ENCODE assay signal across 22 mouse cellular contexts in the genomic region with DNA sequence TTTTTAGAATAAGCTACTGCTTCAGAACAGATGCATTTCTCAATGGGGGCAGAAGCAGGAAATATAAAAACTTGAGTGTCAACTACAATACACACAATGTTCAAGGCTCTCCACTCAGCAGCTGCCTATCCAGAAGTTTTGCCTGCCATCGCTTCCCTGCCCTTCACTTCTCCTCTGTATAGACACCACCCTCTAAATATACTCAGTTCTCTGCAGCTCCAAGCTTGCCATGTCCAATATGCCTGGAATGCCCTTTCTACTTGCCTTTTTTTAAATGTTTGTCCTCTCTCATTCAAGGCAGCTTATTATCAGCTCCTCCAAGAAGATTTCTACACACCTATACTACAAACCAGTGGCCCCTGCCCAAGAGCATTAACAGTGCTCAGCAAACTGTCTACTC. TPM values are rescaled to one million over a fixed set of nuclear protein-coding genes. Genes with fewer than 3 reads are reported as not detected.
DNase-seq lines count a peak whose midpoint lies in the region; ATAC-seq lines count a peak whose summit lies in the region.
"Had no signal": no experiment of that assay in that cellular context is flagged by ENCODE, and none has a peak within 500 bp of the region (broad histone marks: within the 10 kb centered on the region; RNA-seq: fewer than 3 reads in every experiment).

No protein-coding gene starts in this region.

- H3K4me1 ChIP-seq in heart, embryonic 11.5 days (ENCODE audit: control insufficient read depth, insufficient read depth, low read length), result no peaks in the 10 kb centered on the region
- peaks cover 9% of the 10 kb centered on the region; the same call in 1 of the 2 replicates for H3K4me1 ChIP-seq in heart, embryonic 15.5 days (replicated peaks)
- H3K4me1 ChIP-seq: embryonic facial prominence, embryonic 10.5 days; forebrain, embryonic 13.5 days; hindbrain, embryonic 10.5 days; intestine, embryonic 15.5 days had no signal

- H3K27me3 ChIP-seq in heart, embryonic 11.5 days (ENCODE audit: control insufficient read depth, insufficient read depth, low read length), result no peaks in the 10 kb centered on the region
- no peaks in the 10 kb centered on the region for H3K27me3 ChIP-seq in heart, embryonic 15.5 days
- H3K27me3 ChIP-seq: forebrain, embryonic 13.5 days; intestine, embryonic 15.5 days had no signal

- 63% methylated on average over 1 of the region's 1 CpGs for WGBS in heart, embryonic 11.5 days (ENCODE audit: insufficient replicate concordance)
- 74% methylated on average over 1 of the region's 1 CpGs for WGBS in heart, embryonic 15.5 days

- 0 out of 2 replicates have a peak overlapping the region, but pooled peaks have one; percentile 46 for H3K27ac ChIP-seq in heart, embryonic 11.5 days (ENCODE audit: low read depth, low read length)
- H3K27ac ChIP-seq in heart, embryonic 15.5 days, result peak overlapping the region; percentile 74
- H3K27ac ChIP-seq: embryonic facial prominence, embryonic 10.5 days; forebrain, embryonic 13.5 days; hindbrain, embryonic 10.5 days; hindbrain, embryonic 14.5 days; intestine, embryonic 15.5 days had no signal

- peaks cover 25% of the 10 kb centered on the region for H3K36me3 ChIP-seq in heart, embryonic 11.5 days (ENCODE audit: control insufficient read depth, insufficient read depth, low read length)
- peaks cover 50% of the 10 kb centered on the region for H3K36me3 ChIP-seq in heart, embryonic 15.5 days

- intact Hi-C loops in heart, postnatal 36 days (cut with DNase I), result no loop called here
- intact Hi-C loops in heart, postnatal 10 days (cut with DNase I), result loop anchor here (5.0 kb wide), 1 partner anchor 111 kb away; no protein-coding TSS in a partner anchor

- ATAC-seq in frontal cortex, adult (ENCODE audit: low TSS enrichment), result peak; percentile 23; the same call in 1 of the 2 replicates
- no peak for ATAC-seq in heart, embryonic 11.5 days (replicated peaks; ENCODE audit: insufficient number of reproducible peaks, low FRiP score, low TSS enrichment)
- no peak for ATAC-seq in heart, embryonic 15.5 days (replicated peaks; ENCODE audit: insufficient number of reproducible peaks, insufficient read depth, low FRiP score, low read depth)
- ATAC-seq: CD4-positive, CD25-positive, alpha-beta regulatory T cell, adult 4 months; forebrain, embryonic 13.5 days; forebrain, postnatal 0 days; intestine, embryonic 15.5 days had no signal

- H3K4me3 ChIP-seq in heart, embryonic 11.5 days (ENCODE audit: low read depth, low read length), result no peak overlapping the region
- H3K4me3 ChIP-seq in heart, embryonic 15.5 days, result no peak overlapping the region
- H3K4me3 ChIP-seq: embryonic facial prominence, embryonic 10.5 days; forebrain, embryonic 13.5 days; hindbrain, embryonic 10.5 days; intestine, embryonic 15.5 days had no signal

- H3K9ac ChIP-seq in heart, embryonic 11.5 days (ENCODE audit: low read depth, low read length), result no peak overlapping the region
- H3K9ac ChIP-seq in heart, embryonic 15.5 days, result no peak overlapping the region
- H3K9ac ChIP-seq: forebrain, embryonic 13.5 days; forebrain, postnatal 0 days; hindbrain, embryonic 14.5 days; intestine, embryonic 15.5 days had no signal

- no peaks in the 10 kb centered on the region for H3K9me3 ChIP-seq in heart, embryonic 11.5 days (replicated peaks; ENCODE audit: control insufficient read depth, low read length)
- no peaks in the 10 kb centered on the region for H3K9me3 ChIP-seq in heart, embryonic 15.5 days (replicated peaks)
- H3K9me3 ChIP-seq: embryonic facial prominence, embryonic 10.5 days; forebrain, embryonic 13.5 days; G1E; hindbrain, embryonic 10.5 days; intestine, embryonic 15.5 days had no signal

- no peak for DNase-seq in frontal cortex, adult 2 months (ENCODE audit: extremely low spot score in 1 of 2, low spot score in 1 of 2)
- no peak for DNase-seq in heart, adult 9 months (ENCODE audit: low spot score in 2 of 2)
- DNase-seq in heart, postnatal 36 days, result no peak
- DNase-seq in heart, postnatal 10 days, result peak; percentile 24 to 43
- DNase-seq: adrenal gland, adult 8-10 months; adrenal gland, postnatal 36 days; B cell, adult 2 months; cerebellum, adult 2 months; cerebellum, postnatal 10 days; forebrain, postnatal 0 days; gastrocnemius, postnatal 10 days; kidney, adult 18-20 months had no signal

- H3K4me2 ChIP-seq in heart, embryonic 11.5 days, result no peak overlapping the region
- H3K4me2 ChIP-seq in heart, embryonic 15.5 days, result no peak overlapping the region
- H3K4me2 ChIP-seq: forebrain, embryonic 13.5 days; hindbrain, embryonic 14.5 days; intestine, embryonic 15.5 days had no signal

RNA-seq across cellular contexts. Expression of a gene that starts 23.1 kb away (rescaled TPM):
- 0.88 and 1.5 TPM in 2 replicates for polyA plus RNA-seq in frontal cortex, adult 2 months (2012; rRNA removed)
- polyA plus RNA-seq in heart, embryonic 11.5 days (2014; fragmentation: Nextera tagmentation; extraction: Ambion mirVana), result 3.3 TPM in 2 replicates
- polyA plus RNA-seq in heart, embryonic 15.5 days (2015; fragmentation: Nextera tagmentation; extraction: Ambion mirVana), result 1.7 and 2.2 TPM in 2 replicates
- not detected for total RNA-seq in heart, postnatal 36 days (2021)
- under 1 TPM in 1 of 2 experiments, not detected in 1; 0.27 TPM for total RNA-seq in heart, postnatal 10 days (2021)

RNA-seq across cellular contexts. Expression of a gene that starts 54.2 kb away (rescaled TPM):
- polyA plus RNA-seq in frontal cortex, adult 2 months (2012; rRNA removed), result 81.3 and 95.9 TPM in 2 replicates
- polyA plus RNA-seq in heart, embryonic 11.5 days (2014; fragmentation: Nextera tagmentation; extraction: Ambion mirVana), result 31.1 and 40.9 TPM in 2 replicates
- 26.0 and 27.3 TPM in 2 replicates for polyA plus RNA-seq in heart, embryonic 15.5 days (2015; fragmentation: Nextera tagmentation; extraction: Ambion mirVana)
- 100 to 1,000 TPM; 108 to 117 TPM for total RNA-seq in heart, postnatal 36 days (2021)
- 100 to 1,000 TPM; 100 to 109 TPM for total RNA-seq in heart, postnatal 10 days (2021)

Comparison
In these comparisons a context has a peak if more than half of its experiments do, and no peak if none do; other contexts are left out.
1. DNase-seq: peak in heart, postnatal 10 days (2 of 2); none in frontal cortex, adult 2 months (0 of 2), heart, adult 9 months (0 of 2) and heart, postnatal 36 days (0 of 2).